In the genomic region with DNA sequence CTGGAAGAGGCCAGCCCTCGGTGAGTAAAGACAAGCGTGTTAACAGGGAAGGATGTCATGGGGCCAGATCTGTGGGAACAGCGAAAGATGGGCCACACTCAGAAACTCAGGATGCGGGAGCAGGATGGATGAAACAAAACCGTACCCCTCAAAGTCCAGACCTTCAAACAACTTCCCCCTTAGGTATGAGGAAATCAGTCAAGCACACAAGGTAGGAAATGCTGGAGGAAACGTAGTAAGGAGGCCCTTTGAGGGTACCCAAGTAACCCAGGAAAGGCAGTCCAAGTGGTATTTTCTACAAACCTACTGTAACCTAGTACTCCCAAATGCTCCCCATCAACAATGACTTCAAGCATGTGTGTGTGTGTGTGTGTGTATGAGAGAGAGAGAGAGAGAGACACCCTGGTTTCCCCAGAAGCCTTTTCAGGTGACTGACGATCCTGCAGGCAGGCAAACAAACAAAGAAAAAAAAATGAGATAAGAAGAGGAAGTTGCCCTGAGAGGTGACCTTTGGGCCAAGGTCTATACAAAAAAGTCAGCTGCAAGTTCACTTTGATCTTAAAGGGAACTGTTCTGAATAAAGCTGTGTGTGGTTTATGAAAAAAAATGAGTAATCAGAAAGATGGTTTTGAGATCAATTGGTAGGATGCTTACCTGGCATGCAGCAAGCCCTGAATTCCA, we compare ENCODE assay signal across 12 mouse cellular contexts. TPM values are rescaled to one million over a fixed set of nuclear protein-coding genes. Genes with fewer than 3 reads are reported as not detected.
DNase-seq lines count a peak whose midpoint lies in the region; ATAC-seq and TF ChIP-seq lines count a peak whose summit lies in the region.
"Had no signal": no experiment of that assay in that cellular context is flagged by ENCODE, and none has a peak within 500 bp of the region (broad histone marks: within the 10 kb centered on the region; RNA-seq: fewer than 3 reads in every experiment).

No protein-coding gene starts in this region.

- H3K27ac ChIP-seq in lung, postnatal 0 days (ENCODE audit: low read length), result peak overlapping the region; percentile 81
- peak overlapping the region; percentile 65 for H3K27ac ChIP-seq in small intestine, adult 2 months (ENCODE audit: insufficient read depth, low read depth, low read length)
- H3K27ac ChIP-seq: forebrain, embryonic 13.5 days; hindbrain, embryonic 10.5 days; neural tube, embryonic 15.5 days had no signal

- H3K4me2 ChIP-seq in lung, postnatal 0 days (replicated peaks; ENCODE audit: low read depth, low read length), result no peak overlapping the region
- H3K4me2 ChIP-seq: forebrain, embryonic 13.5 days; neural tube, embryonic 15.5 days had no signal

- no peak for TF ChIP-seq POLR2A in small intestine, adult 2 months (IDR thresholded peaks at IDR 0.05; ENCODE audit: low read depth, low read length)

- peak; percentile 78 for DNase-seq in heart, adult 11 months
- no peak for DNase-seq in heart, adult 8-10 months (ENCODE audit: low spot score)
- DNase-seq in lung, postnatal 0 days (ENCODE audit: low spot score), result peak; percentile 31
- DNase-seq in lung, postnatal 4 days, result no peak
- no peak for DNase-seq in frontal cortex, postnatal 14 days (ENCODE audit: low spot score in 2 of 2)
- no peak for DNase-seq in right cerebral cortex, postnatal 10 days (ENCODE audit: low spot score in 2 of 2)
- DNase-seq: right cerebral cortex, postnatal 4 days had no signal

- no peaks in the 10 kb centered on the region for H3K9me3 ChIP-seq in lung, postnatal 0 days (ENCODE audit: low read length)
- H3K9me3 ChIP-seq: hindbrain, embryonic 10.5 days had no signal

- WGBS in lung, postnatal 0 days, result 54% methylated on average over 7 of the region's 7 CpGs
- 59% methylated on average over 7 of the region's 7 CpGs for WGBS in small intestine, adult 2 months

- no peak overlapping the region for H3K4me3 ChIP-seq in lung, postnatal 0 days (ENCODE audit: low read depth, low read length)
- H3K4me3 ChIP-seq in small intestine, adult 2 months (ENCODE audit: low read depth, low read length), result no peak overlapping the region
- H3K4me3 ChIP-seq: forebrain, embryonic 13.5 days; hindbrain, embryonic 10.5 days; neural tube, embryonic 15.5 days had no signal

- no peak for ATAC-seq in lung, postnatal 0 days
- ATAC-seq in hematopoietic stem cell, adult 5-6 weeks (replicated peaks in 1 of 2; ENCODE audit: insufficient read depth in 1 of 2, low FRiP score in 2 of 2, low TSS enrichment in 1 of 2, low read depth in 1 of 2, poor library complexity in 2 of 2, severe bottlenecking in 2 of 2), result peak; percentile 72 to 74
- ATAC-seq: forebrain, embryonic 13.5 days had no signal

- no peak for TF ChIP-seq CTCF in lung, postnatal 0 days (IDR thresholded peaks at IDR 0.05)
- TF ChIP-seq CTCF in small intestine, adult 2 months (IDR thresholded peaks at IDR 0.05; ENCODE audit: extremely low read depth, insufficient read length, insufficient replicate concordance, low read depth, low read length), result no peak

- no peaks in the 10 kb centered on the region for H3K27me3 ChIP-seq in lung, postnatal 0 days (replicated peaks; ENCODE audit: insufficient read depth, low read length)
- no peaks in the 10 kb centered on the region for H3K27me3 ChIP-seq in small intestine, adult 2 months (ENCODE audit: control insufficient read depth, insufficient read depth, low read length)
- H3K27me3 ChIP-seq: forebrain, embryonic 13.5 days; neural tube, embryonic 15.5 days had no signal

- H3K4me1 ChIP-seq in lung, postnatal 0 days (ENCODE audit: insufficient read depth, low read depth, low read length), result peaks cover 15% of the 10 kb centered on the region; the same call in 1 of the 2 replicates
- H3K4me1 ChIP-seq in small intestine, adult 2 months (ENCODE audit: control insufficient read depth, insufficient read depth, insufficient read length, low read length), result peaks cover 24% of the 10 kb centered on the region
- H3K4me1 ChIP-seq: forebrain, embryonic 13.5 days; hindbrain, embryonic 10.5 days had no signal

- no peak overlapping the region for H3K9ac ChIP-seq in lung, postnatal 0 days (replicated peaks; ENCODE audit: low read depth)
- H3K9ac ChIP-seq: forebrain, embryonic 13.5 days; neural tube, embryonic 15.5 days had no signal

- no peak for TF ChIP-seq EP300 in lung, postnatal 0 days (IDR thresholded peaks at IDR 0.05)

- no peaks in the 10 kb centered on the region for H3K36me3 ChIP-seq in lung, postnatal 0 days (ENCODE audit: insufficient read depth, low read length)
- no peaks in the 10 kb centered on the region for H3K36me3 ChIP-seq in small intestine, adult 2 months (ENCODE audit: control insufficient read depth, insufficient read depth, low read length)

RNA-seq across cellular contexts. Expression of gene Mrpl44, which starts 23.7 kb away (rescaled TPM):
- total RNA-seq in heart, adult 8-10 months (2022), result 10 to 100 TPM; 69.6 to 73.3 (median 72.1) TPM
- polyA plus RNA-seq in lung, postnatal 0 days (2015; fragmentation: Nextera tagmentation; extraction: Ambion mirVana), result 37.3 and 38.7 TPM in 2 replicates
- total RNA-seq in hematopoietic stem cell, adult 5-6 weeks (2017), result 31.3 and 42.9 TPM in 2 replicates
- polyA plus RNA-seq in small intestine, adult 2 months (2012; rRNA removed), result 4.5 and 4.9 TPM in 2 replicates

RNA-seq across cellular contexts. Expression of gene Wdfy1, which starts 23.8 kb away (rescaled TPM):
- 10 to 100 TPM; 14.7 to 17.5 (median 16.2) TPM for total RNA-seq in heart, adult 8-10 months (2022)
- polyA plus RNA-seq in lung, postnatal 0 days (2015; fragmentation: Nextera tagmentation; extraction: Ambion mirVana), result 57.0 and 63.1 TPM in 2 replicates
- 14.3 and 31.8 TPM in 2 replicates for total RNA-seq in hematopoietic stem cell, adult 5-6 weeks (2017)
- polyA plus RNA-seq in small intestine, adult 2 months (2012; rRNA removed), result 31.5 and 68.7 TPM in 2 replicates

Comparison
In these comparisons a context has a peak if more than half of its experiments do, and no peak if none do; other contexts are left out.
1. DNase-seq: peak in heart, adult 11 months (single experiment) and lung, postnatal 0 days (single experiment); none in heart, adult 8-10 months (single experiment), lung, postnatal 4 days (0 of 2), frontal cortex, postnatal 14 days (0 of 2) and right cerebral cortex, postnatal 10 days (0 of 2).